Mouse (Mus musculus): ENCODE measurements around the gene Defb43. TPM values are rescaled to one million over a fixed set of nuclear protein-coding genes. Genes with fewer than 3 reads are reported as not detected.

Gene Defb43
- polyA plus RNA-seq, 2 experiments, result not detected

DNA sequence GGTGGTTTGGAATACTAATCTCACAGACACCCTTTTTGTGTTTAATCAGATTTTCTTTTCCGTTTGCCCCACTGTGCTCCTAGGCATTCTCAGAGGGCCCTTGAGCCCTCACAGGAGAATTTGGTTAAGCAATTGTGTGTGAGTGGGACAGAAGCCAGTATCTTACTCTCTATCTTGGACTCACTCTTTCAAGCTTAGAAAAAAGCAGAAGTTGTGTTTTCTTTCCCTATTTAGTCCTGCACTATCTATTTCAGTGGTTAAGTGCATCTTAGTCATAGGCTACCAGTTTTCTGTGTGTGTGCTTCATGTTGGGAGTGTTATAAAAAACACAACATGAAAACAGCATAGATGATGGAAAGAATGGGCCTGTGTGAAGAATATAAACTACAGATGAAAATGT, 31.8 kb upstream of the Defb43 start:
- H3K9me3 ChIP-seq (ENCODE audit: control insufficient read depth, low read length), result no peaks in the 10 kb centered on the region
- no peak overlapping the region for H3K4me2 ChIP-seq (replicated peaks; ENCODE audit: low read depth, low read length, severe bottlenecking)
- H3K4me1 ChIP-seq (ENCODE audit: control insufficient read depth, insufficient read depth, low read length), result no peaks in the 10 kb centered on the region
- 81% methylated on average over 1 of the region's 1 CpGs for WGBS
- no peak overlapping the region for H3K4me3 ChIP-seq (replicated peaks; ENCODE audit: low read length)
- H3K27me3 ChIP-seq (ENCODE audit: control insufficient read depth, insufficient read depth, low read length), result no peaks in the 10 kb centered on the region
- H3K36me3 ChIP-seq (ENCODE audit: control insufficient read depth, insufficient read depth, low read length), result no peaks in the 10 kb centered on the region
- H3K9ac ChIP-seq (ENCODE audit: low read depth, low read length, severe bottlenecking), result no peak overlapping the region
- ATAC-seq (ENCODE audit: low FRiP score, low read depth) (no peak), DNase-seq (ENCODE audit: low spot score) (no peak)
- no peak for TF ChIP-seq POLR2A (IDR thresholded peaks at IDR 0.05; ENCODE audit: borderline replicate concordance, extremely low read depth, insufficient read depth, insufficient read length)
- H3K27ac ChIP-seq (replicated peaks; ENCODE audit: low read depth, low read length), result no peak overlapping the region

GRCm38 (mm10) chr14:62984410-62984809, 27.2 kb upstream of the Defb43 start, which contains the start of gene Defb48:
TSS of gene Defb48 (minus strand) at chr14:62984510.
- Histone ChIP-seq H3K4me2 (replicated peaks; ENCODE audit: low read depth, low read length, severe bottlenecking) (no peak within 1 kb of the TSS), H3K36me3 (ENCODE audit: control insufficient read depth, insufficient read depth, low read length) (no peaks in the 10 kb centered on the region), H3K9ac (ENCODE audit: low read depth, low read length, severe bottlenecking) (no peak within 1 kb of the TSS), H3K27me3 (ENCODE audit: control insufficient read depth, insufficient read depth, low read length) (no peaks in the 10 kb centered on the region), H3K4me3 (replicated peaks; ENCODE audit: low read length) (no peak within 1 kb of the TSS), H3K27ac (replicated peaks; ENCODE audit: low read depth, low read length) (no peak within 1 kb of the TSS), H3K4me1 (ENCODE audit: control insufficient read depth, insufficient read depth, low read length) (no peaks in the 10 kb centered on the region), H3K9me3 (ENCODE audit: control insufficient read depth, low read length) (no peaks in the 10 kb centered on the region)
- ATAC-seq (ENCODE audit: low FRiP score, low read depth) (no peak), DNase-seq (ENCODE audit: low spot score) (no peak)
- WGBS, result 70% methylated on average over 1 of the region's 1 CpGs
- TF ChIP-seq POLR2A (IDR thresholded peaks at IDR 0.05; ENCODE audit: borderline replicate concordance, extremely low read depth, insufficient read depth, insufficient read length), result no peak

- Histone ChIP-seq H3K27ac (replicated peaks; ENCODE audit: low read depth, low read length) (no peak overlapping the region), H3K4me3 (replicated peaks; ENCODE audit: low read length) (no peak overlapping the region), H3K9ac (ENCODE audit: low read depth, low read length, severe bottlenecking) (no peak overlapping the region), H3K36me3 (ENCODE audit: control insufficient read depth, insufficient read depth, low read length) (no peaks in the 10 kb centered on the region), H3K9me3 (ENCODE audit: control insufficient read depth, low read length) (no peaks in the 10 kb centered on the region), H3K27me3 (ENCODE audit: control insufficient read depth, insufficient read depth, low read length) (no peaks in the 10 kb centered on the region), H3K4me1 (ENCODE audit: control insufficient read depth, insufficient read depth, low read length) (no peaks in the 10 kb centered on the region), H3K4me2 (replicated peaks; ENCODE audit: low read depth, low read length, severe bottlenecking) (no peak overlapping the region)
- ATAC-seq (ENCODE audit: low FRiP score, low read depth), result no peak
- no peak for TF ChIP-seq POLR2A (IDR thresholded peaks at IDR 0.05; ENCODE audit: borderline replicate concordance, extremely low read depth, insufficient read depth, insufficient read length)
- WGBS, result 82% methylated on average over 3 of the region's 3 CpGs
- no peak for DNase-seq (ENCODE audit: low spot score)
Measured at GRCm38 (mm10) chr14:62991271-62991670, 20.3 kb upstream of the Defb43 start.

DNA sequence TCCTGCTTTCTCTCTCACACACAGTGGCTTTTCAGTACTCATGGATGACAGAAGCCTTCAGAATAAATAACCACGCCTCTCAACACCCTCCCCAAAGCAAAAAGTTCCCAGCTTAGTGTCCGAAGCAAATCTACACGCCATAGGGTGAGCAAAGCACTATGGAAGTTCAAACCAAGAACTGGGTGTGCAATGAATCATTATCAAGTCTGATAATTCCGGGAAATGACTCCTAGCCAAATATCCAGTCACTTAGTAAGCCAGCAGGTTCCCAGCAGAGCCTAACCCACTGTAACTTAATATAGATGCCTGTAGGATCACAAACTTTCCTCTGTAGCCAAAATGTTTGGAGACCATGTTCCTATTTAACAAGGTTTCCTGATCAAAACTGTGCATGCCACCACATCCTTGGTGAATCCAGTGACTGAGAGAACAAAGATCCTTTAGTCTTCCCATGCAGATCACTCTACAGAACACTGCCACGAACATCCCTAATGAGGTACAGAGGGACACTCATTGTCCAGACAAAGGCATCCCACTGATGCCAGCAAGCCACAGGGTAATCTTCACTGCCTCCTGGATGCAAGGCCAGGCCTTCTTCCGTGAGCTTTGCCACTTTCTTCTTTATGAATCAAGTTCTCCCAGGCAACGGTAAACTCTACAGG, 19.6 kb upstream of the Defb43 start:
- Histone ChIP-seq H3K36me3 (ENCODE audit: control insufficient read depth, insufficient read depth, low read length) (no peaks in the 10 kb centered on the region), H3K9ac (ENCODE audit: low read depth, low read length, severe bottlenecking) (no peak overlapping the region), H3K9me3 (ENCODE audit: control insufficient read depth, low read length) (no peaks in the 10 kb centered on the region), H3K27ac (replicated peaks; ENCODE audit: low read depth, low read length) (no peak overlapping the region), H3K4me2 (replicated peaks; ENCODE audit: low read depth, low read length, severe bottlenecking) (no peak overlapping the region), H3K27me3 (ENCODE audit: control insufficient read depth, insufficient read depth, low read length) (no peaks in the 10 kb centered on the region), H3K4me1 (ENCODE audit: control insufficient read depth, insufficient read depth, low read length) (no peaks in the 10 kb centered on the region), H3K4me3 (replicated peaks; ENCODE audit: low read length) (no peak overlapping the region)
- DNase-seq (ENCODE audit: low spot score), result no peak
- 82% methylated on average over 7 of the region's 7 CpGs for WGBS
- ATAC-seq (ENCODE audit: low FRiP score, low read depth), result no peak
- TF ChIP-seq POLR2A (IDR thresholded peaks at IDR 0.05; ENCODE audit: borderline replicate concordance, extremely low read depth, insufficient read depth, insufficient read length), result no peak

- H3K4me3 ChIP-seq (replicated peaks; ENCODE audit: low read length), result no peak within 1 kb of the TSS
- DNase-seq (ENCODE audit: low spot score) (no peak), ATAC-seq (ENCODE audit: low FRiP score, low read depth) (no peak)
- H3K27me3 ChIP-seq (ENCODE audit: control insufficient read depth, insufficient read depth, low read length), result no peaks in the 10 kb centered on the region
- 81% methylated on average over 8 of the region's 8 CpGs for WGBS
- no peak within 1 kb of the TSS for H3K4me2 ChIP-seq (replicated peaks; ENCODE audit: low read depth, low read length, severe bottlenecking)
- TF ChIP-seq POLR2A (IDR thresholded peaks at IDR 0.05; ENCODE audit: borderline replicate concordance, extremely low read depth, insufficient read depth, insufficient read length), result no peak
- H3K36me3 ChIP-seq (ENCODE audit: control insufficient read depth, insufficient read depth, low read length), result no peaks in the 10 kb centered on the region
- H3K9ac ChIP-seq (ENCODE audit: low read depth, low read length, severe bottlenecking), result no peak within 1 kb of the TSS
- H3K9me3 ChIP-seq (ENCODE audit: control insufficient read depth, low read length), result no peaks in the 10 kb centered on the region
- no peaks in the 10 kb centered on the region for H3K4me1 ChIP-seq (ENCODE audit: control insufficient read depth, insufficient read depth, low read length)
- no peak within 1 kb of the TSS for H3K27ac ChIP-seq (replicated peaks; ENCODE audit: low read depth, low read length)
Measured at GRCm38 (mm10) chr14:62997777-62998176, 13.8 kb upstream of the Defb43 start, which contains the start of gene Defb47. TSS of gene Defb47 (plus strand) at chr14:62998077.
